7 mouse cellular contexts compared by ENCODE assay signal in the genomic region with DNA sequence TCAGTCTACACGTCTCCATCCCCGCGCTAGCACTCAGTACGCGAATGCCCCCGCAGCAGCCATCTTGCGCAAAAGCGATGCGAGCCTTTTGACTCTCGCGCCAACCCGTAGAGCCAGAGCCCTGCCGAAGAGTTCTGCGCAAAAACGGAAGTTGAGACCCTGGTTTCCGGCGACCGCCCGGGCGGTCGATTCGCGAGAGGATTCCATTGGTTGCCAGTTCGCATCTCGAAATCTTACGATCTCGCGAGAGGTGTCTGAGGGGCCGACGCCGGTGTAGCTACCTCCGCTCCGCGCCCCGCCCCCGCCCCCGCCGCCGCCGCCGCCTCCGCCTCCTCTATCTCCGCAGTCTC. TPM values are rescaled to one million over a fixed set of nuclear protein-coding genes. Genes with fewer than 3 reads are reported as not detected.
DNase-seq lines count a peak whose midpoint lies in the region; ATAC-seq and TF ChIP-seq lines count a peak whose summit lies in the region.

A gene (minus strand): TSS at position 77 of the 350 bp plus-strand sequence.
A gene (plus strand): TSS at position 195 of the 350 bp plus-strand sequence.

- intact Hi-C loops in left cerebral cortex, postnatal 4 days (cut with DNase I) = no loop called here

- H3K9ac ChIP-seq in intestine, postnatal 0 days (ENCODE audit: low read depth, low read length) = peak within 1 kb of the TSS; percentile 99
- peak within 1 kb of the TSS; percentile 99 for H3K9ac ChIP-seq in midbrain, embryonic 12.5 days (replicated peaks)

- H3K9me3 ChIP-seq in embryonic facial prominence, embryonic 10.5 days = no peaks in the 10 kb centered on the region
- H3K9me3 ChIP-seq in intestine, postnatal 0 days (ENCODE audit: control insufficient read depth) = no peaks in the 10 kb centered on the region
- no peaks in the 10 kb centered on the region for H3K9me3 ChIP-seq in midbrain, embryonic 12.5 days

- peak within 1 kb of the TSS; percentile 98 for H3K27ac ChIP-seq in embryonic facial prominence, embryonic 10.5 days (replicated peaks)
- H3K27ac ChIP-seq in intestine, postnatal 0 days (ENCODE audit: low read depth, low read length) = peak within 1 kb of the TSS; percentile 98
- H3K27ac ChIP-seq in midbrain, embryonic 12.5 days (replicated peaks) = peak within 1 kb of the TSS; percentile 84
- H3K27ac ChIP-seq in small intestine, adult 2 months (ENCODE audit: insufficient read depth, low read depth, low read length) = peak within 1 kb of the TSS; percentile 89

- H3K36me3 ChIP-seq in embryonic facial prominence, embryonic 10.5 days (replicated peaks) = peaks cover 52% of the 10 kb centered on the region
- peaks cover 13% of the 10 kb centered on the region for H3K36me3 ChIP-seq in intestine, postnatal 0 days (ENCODE audit: control insufficient read depth, insufficient read depth)
- peaks cover 24% of the 10 kb centered on the region for H3K36me3 ChIP-seq in midbrain, embryonic 12.5 days
- peaks cover 8% of the 10 kb centered on the region for H3K36me3 ChIP-seq in small intestine, adult 2 months (ENCODE audit: control insufficient read depth, insufficient read depth, low read length)

- TF ChIP-seq CTCF in intestine, postnatal 0 days (IDR thresholded peaks at IDR 0.05; ENCODE audit: low read depth) = no peak
- TF ChIP-seq CTCF in small intestine, adult 2 months (IDR thresholded peaks at IDR 0.05; ENCODE audit: extremely low read depth, insufficient read length, insufficient replicate concordance, low read depth, low read length) = no peak

- TF ChIP-seq POLR2A in small intestine, adult 2 months (IDR thresholded peaks at IDR 0.05; ENCODE audit: low read depth, low read length) = peak; percentile 26

- peak; percentile 97 for DNase-seq in adrenal gland, postnatal 10 days
- DNase-seq in embryonic facial prominence, embryonic 10.5 days (ENCODE audit: low spot score) = peak; percentile 97
- DNase-seq in gonadal fat pad, adult 2 months (ENCODE audit: low read depth) = peak; percentile 65
- peak; percentile 97 for DNase-seq in left cerebral cortex, postnatal 4 days

- ATAC-seq in intestine, postnatal 0 days = peak; percentile 97
- peak; percentile 91 for ATAC-seq in midbrain, embryonic 12.5 days (ENCODE audit: low FRiP score, low read depth)

- peaks cover 24% of the 10 kb centered on the region for H3K4me1 ChIP-seq in embryonic facial prominence, embryonic 10.5 days
- peaks cover 10% of the 10 kb centered on the region for H3K4me1 ChIP-seq in intestine, postnatal 0 days (replicated peaks; ENCODE audit: control insufficient read depth, insufficient read depth, low read length)
- H3K4me1 ChIP-seq in midbrain, embryonic 12.5 days = peaks cover 21% of the 10 kb centered on the region
- H3K4me1 ChIP-seq in small intestine, adult 2 months (ENCODE audit: control insufficient read depth, insufficient read depth, insufficient read length, low read length) = peaks cover 12% of the 10 kb centered on the region

- peak within 1 kb of the TSS; percentile 79 for H3K4me2 ChIP-seq in intestine, postnatal 0 days (replicated peaks; ENCODE audit: low read depth)
- H3K4me2 ChIP-seq in midbrain, embryonic 12.5 days (replicated peaks) = peak within 1 kb of the TSS; percentile 86

- peak within 1 kb of the TSS; percentile 100 for H3K4me3 ChIP-seq in embryonic facial prominence, embryonic 10.5 days
- peak within 1 kb of the TSS; percentile 96 for H3K4me3 ChIP-seq in intestine, postnatal 0 days (ENCODE audit: low read depth, low read length)
- peak within 1 kb of the TSS; percentile 100 for H3K4me3 ChIP-seq in midbrain, embryonic 12.5 days
- H3K4me3 ChIP-seq in small intestine, adult 2 months (ENCODE audit: low read depth, low read length) = peak within 1 kb of the TSS; percentile 93

- WGBS in embryonic facial prominence, embryonic 10.5 days = under 1% methylated on average over 43 of the region's 43 CpGs
- under 1% methylated on average over 35 of the region's 43 CpGs for WGBS in intestine, postnatal 0 days
- under 1% methylated on average over 31 of the region's 43 CpGs for WGBS in midbrain, embryonic 12.5 days
- whole genome bisulfite sequencing in small intestine, adult 2 months = under 1% methylated on average over 29 of the region's 43 CpGs

- H3K27me3 ChIP-seq in embryonic facial prominence, embryonic 10.5 days (replicated peaks; ENCODE audit: low read depth, poor library complexity, severe bottlenecking) = no peaks in the 10 kb centered on the region
- H3K27me3 ChIP-seq in intestine, postnatal 0 days (replicated peaks; ENCODE audit: control insufficient read depth, insufficient read depth, low read length) = no peaks in the 10 kb centered on the region
- H3K27me3 ChIP-seq in midbrain, embryonic 12.5 days = no peaks in the 10 kb centered on the region
- no peaks in the 10 kb centered on the region for H3K27me3 ChIP-seq in small intestine, adult 2 months (ENCODE audit: control insufficient read depth, insufficient read depth, low read length)

RNA-seq across cellular contexts. Expression of the first gene that starts in this region (rescaled TPM):
- 10 to 100 TPM; 41.1 to 55.9 TPM for total RNA-seq in adrenal gland, postnatal 10 days (2021)
- 33.1 and 34.3 TPM in 2 replicates for polyA plus RNA-seq in embryonic facial prominence, embryonic 10.5 days (2016; fragmentation: Nextera tagmentation; extraction: Ambion mirVana)
- polyA plus RNA-seq in gonadal fat pad, adult 2 months (2012; rRNA removed) = 21.5 and 25.8 TPM in 2 replicates
- polyA plus RNA-seq in intestine, postnatal 0 days (2015; fragmentation: Nextera tagmentation; extraction: Ambion mirVana) = 7.8 and 9.3 TPM in 2 replicates
- 10 to 100 TPM; 60.8 to 61.4 TPM for total RNA-seq in left cerebral cortex, postnatal 4 days (2021)
- polyA plus RNA-seq in midbrain, embryonic 12.5 days (2016; fragmentation: Nextera tagmentation; extraction: Ambion mirVana) = 41.4 and 43.6 TPM in 2 replicates
- polyA plus RNA-seq in small intestine, adult 2 months (2012; rRNA removed) = 4.5 and 7.3 TPM in 2 replicates

RNA-seq across cellular contexts. Expression of the second gene that starts in this region (rescaled TPM):
- 10 to 100 TPM; 61.8 to 71.6 TPM for total RNA-seq in adrenal gland, postnatal 10 days (2021)
- polyA plus RNA-seq in embryonic facial prominence, embryonic 10.5 days (2016; fragmentation: Nextera tagmentation; extraction: Ambion mirVana) = 46.7 and 51.7 TPM in 2 replicates
- 44.0 and 44.7 TPM in 2 replicates for polyA plus RNA-seq in gonadal fat pad, adult 2 months (2012; rRNA removed)
- 36.6 and 38.0 TPM in 2 replicates for polyA plus RNA-seq in intestine, postnatal 0 days (2015; fragmentation: Nextera tagmentation; extraction: Ambion mirVana)
- 10 to 100 TPM; 66.3 to 67.5 TPM for total RNA-seq in left cerebral cortex, postnatal 4 days (2021)
- 54.6 and 59.2 TPM in 2 replicates for polyA plus RNA-seq in midbrain, embryonic 12.5 days (2016; fragmentation: Nextera tagmentation; extraction: Ambion mirVana)
- polyA plus RNA-seq in small intestine, adult 2 months (2012; rRNA removed) = 9.2 and 20.3 TPM in 2 replicates

Comparison
In these comparisons a context has a peak if more than half of its experiments do, and no peak if none do; other contexts are left out.
1. Peak in every context shown above with its lines: DNase-seq, ATAC-seq, H3K4me3 ChIP-seq and H3K27ac ChIP-seq.